Mouse (Mus musculus): ENCODE results near the gene Ppm1j. TPM values are rescaled to one million over a fixed set of nuclear protein-coding genes. Genes with fewer than 3 reads are reported as not detected.
A peak's percentile ranks its signal among the peaks of the same experiment; 100 is the strongest.

The Ppm1j gene
- polyA plus RNA-seq, 1 experiment from 2014 or later = 0.77 TPM

DNA sequence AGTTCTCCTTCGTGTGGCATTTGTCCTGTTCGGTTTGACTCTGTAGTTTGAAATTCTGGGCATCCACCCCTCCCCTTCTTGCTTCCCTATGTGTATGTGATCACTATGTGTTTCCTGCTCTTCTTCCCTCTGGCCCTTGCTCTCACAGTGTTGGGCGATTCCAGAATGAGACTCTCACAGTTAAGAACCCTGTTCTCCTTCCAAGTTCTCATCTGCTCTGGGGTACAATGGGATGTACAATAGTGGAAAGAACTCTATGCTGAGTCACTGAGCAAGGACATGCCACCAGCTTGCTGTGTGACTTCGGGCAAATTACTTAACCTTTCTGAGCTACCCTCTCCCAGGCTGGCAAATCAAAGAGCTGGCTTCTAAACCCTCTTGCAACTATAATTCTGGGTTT, 13.1 kb upstream of the Ppm1j start:
- Histone ChIP-seq H3K9me3 (no peaks in the 10 kb centered on the region), H3K9ac (replicated peaks) (no peak overlapping the region), H3K27me3 (peaks cover 13% of the 10 kb centered on the region), H3K36me3 (no peaks in the 10 kb centered on the region), H3K4me3 (replicated peaks) (no peak overlapping the region), H3K27ac (no peak overlapping the region), H3K4me1 (replicated peaks) (no peaks in the 10 kb centered on the region), H3K4me2 (replicated peaks) (no peak overlapping the region)
- 78% methylated on average over 4 of the region's 4 CpGs for WGBS
- no peak for ATAC-seq

DNA sequence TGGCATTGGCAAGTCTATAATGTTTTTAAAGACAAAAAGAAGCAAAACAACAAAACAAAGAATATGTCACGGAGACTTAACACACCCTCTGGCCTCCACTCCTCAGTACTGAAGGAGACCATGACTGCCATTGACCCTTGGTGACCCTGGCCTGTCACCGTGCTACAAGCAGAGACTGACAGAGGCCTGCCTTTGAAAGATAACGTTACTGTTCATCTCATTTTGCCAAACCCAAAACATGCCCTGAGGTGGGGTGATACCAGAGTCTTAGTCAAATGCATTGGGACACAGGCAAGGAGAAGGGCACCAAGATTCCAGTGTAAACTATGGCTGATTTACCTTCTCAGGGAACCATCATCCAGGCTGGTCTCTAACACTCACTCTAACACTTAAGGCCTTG, 11.7 kb upstream of the Ppm1j start:
- Histone ChIP-seq H3K27me3 (peaks cover 18% of the 10 kb centered on the region), H3K4me3 (replicated peaks) (no peak overlapping the region), H3K9me3 (no peaks in the 10 kb centered on the region), H3K9ac (replicated peaks) (no peak overlapping the region), H3K4me1 (replicated peaks) (no peaks in the 10 kb centered on the region), H3K27ac (no peak overlapping the region), H3K4me2 (replicated peaks) (no peak overlapping the region), H3K36me3 (no peaks in the 10 kb centered on the region)
- WGBS = 27% methylated on average over 3 of the region's 3 CpGs
- ATAC-seq = no peak

DNA sequence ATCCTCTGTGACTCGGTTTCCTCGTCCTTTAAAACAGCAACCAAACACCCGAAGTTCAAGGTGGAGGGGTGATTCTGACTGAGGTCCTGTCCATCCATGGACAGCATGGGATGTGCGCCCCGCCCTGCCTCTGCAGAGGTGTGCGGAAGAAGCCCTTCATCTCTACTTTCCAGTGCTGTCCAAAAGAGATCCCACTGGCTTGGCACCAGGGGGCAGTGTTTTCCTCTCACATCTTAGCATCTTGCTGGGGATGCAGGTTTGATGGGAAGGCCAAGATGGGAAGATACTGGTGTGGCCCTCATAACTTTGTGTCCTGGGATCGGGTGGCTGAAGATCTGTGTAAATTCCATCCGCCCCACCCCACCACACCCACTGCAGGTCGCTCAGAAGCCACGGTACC, 10.8 kb upstream of the Ppm1j start:
- Histone ChIP-seq H3K27ac (no peak overlapping the region), H3K27me3 (peaks cover 22% of the 10 kb centered on the region), H3K36me3 (no peaks in the 10 kb centered on the region), H3K4me1 (replicated peaks) (no peaks in the 10 kb centered on the region), H3K9ac (replicated peaks) (no peak overlapping the region), H3K4me3 (replicated peaks) (no peak overlapping the region), H3K4me2 (replicated peaks) (no peak overlapping the region), H3K9me3 (no peaks in the 10 kb centered on the region)
- no peak for ATAC-seq
- 58% methylated on average over 10 of the region's 10 CpGs for WGBS

DNA sequence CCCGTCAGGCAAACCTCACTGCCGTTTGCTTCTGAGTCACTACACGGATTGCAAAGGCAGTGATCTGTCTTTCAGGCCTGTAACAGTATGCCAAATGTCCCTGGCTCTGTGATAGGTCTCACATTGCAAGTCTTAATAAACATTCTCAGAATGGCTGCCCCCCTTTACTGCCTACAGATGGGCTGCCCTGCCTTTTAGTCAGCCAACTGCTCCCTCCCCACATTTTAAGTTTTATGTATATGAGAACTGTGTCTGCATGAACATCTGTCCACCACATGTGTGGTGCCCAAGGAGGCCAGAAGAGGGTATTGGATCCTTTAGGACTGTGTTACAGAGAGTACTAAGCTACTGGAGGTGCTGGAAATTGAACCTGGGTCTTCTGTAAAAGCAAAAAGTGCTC, 9.9 kb upstream of the Ppm1j start:
- no peak overlapping the region for H3K27ac ChIP-seq
- ATAC-seq = no peak
- peaks cover 28% of the 10 kb centered on the region for H3K27me3 ChIP-seq
- H3K9ac ChIP-seq (replicated peaks) = no peak overlapping the region
- no peak overlapping the region for H3K4me3 ChIP-seq (replicated peaks)
- WGBS = 88% methylated on average over 3 of the region's 3 CpGs
- no peak overlapping the region for H3K4me2 ChIP-seq (replicated peaks)
- no peaks in the 10 kb centered on the region for H3K36me3 ChIP-seq
- no peaks in the 10 kb centered on the region for H3K9me3 ChIP-seq
- H3K4me1 ChIP-seq (replicated peaks) = no peaks in the 10 kb centered on the region

DNA sequence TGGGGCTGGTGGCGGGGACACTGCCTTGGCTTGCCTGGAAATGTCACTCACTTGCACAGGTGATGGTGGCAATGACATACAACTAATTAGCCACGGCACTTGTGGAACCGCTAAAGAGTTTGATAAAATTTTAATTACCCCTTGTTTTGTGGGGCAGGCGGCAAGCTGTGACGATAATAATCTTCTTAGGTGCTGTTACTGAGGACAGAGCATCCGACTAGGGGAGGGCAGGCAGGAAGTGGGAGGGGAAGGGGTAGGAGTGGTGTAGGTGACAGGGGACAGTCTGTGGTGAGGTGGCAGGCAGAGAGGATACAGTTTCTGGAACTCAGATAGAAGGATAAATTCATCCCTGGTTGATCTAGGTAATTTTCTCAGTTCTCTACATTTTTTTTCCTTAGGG, 9.4 kb upstream of the Ppm1j start:
- no peak overlapping the region for H3K4me2 ChIP-seq (replicated peaks)
- no peaks in the 10 kb centered on the region for H3K9me3 ChIP-seq
- no peaks in the 10 kb centered on the region for H3K4me1 ChIP-seq (replicated peaks)
- ATAC-seq = no peak
- H3K9ac ChIP-seq (replicated peaks) = no peak overlapping the region
- H3K4me3 ChIP-seq (replicated peaks) = no peak overlapping the region
- WGBS = 66% methylated on average over 6 of the region's 6 CpGs
- H3K27ac ChIP-seq = no peak overlapping the region
- peaks cover 34% of the 10 kb centered on the region for H3K27me3 ChIP-seq
- H3K36me3 ChIP-seq = no peaks in the 10 kb centered on the region

- no peaks in the 10 kb centered on the region for H3K9me3 ChIP-seq
- H3K4me3 ChIP-seq (replicated peaks) = no peak overlapping the region
- ATAC-seq = no peak
- peaks cover 5% of the 10 kb centered on the region; the same call in 1 of the 2 replicates for H3K4me1 ChIP-seq (replicated peaks)
- no peak overlapping the region for H3K9ac ChIP-seq (replicated peaks)
- no peak overlapping the region for H3K4me2 ChIP-seq (replicated peaks)
- H3K27me3 ChIP-seq = peaks cover 52% of the 10 kb centered on the region
- no peak overlapping the region for H3K27ac ChIP-seq
- H3K36me3 ChIP-seq = no peaks in the 10 kb centered on the region
- WGBS = 61% methylated on average over 7 of the region's 7 CpGs
Measured at GRCm38 (mm10) chr3:104773301-104773700, 7.6 kb upstream of the Ppm1j start.

- peak; percentile 7; the same call in 1 of the 2 replicates for ATAC-seq
- H3K27me3 ChIP-seq = peaks cover 87% of the 10 kb centered on the region
- peak overlapping the region; percentile 7; the same call in 1 of the 2 replicates for H3K9ac ChIP-seq (replicated peaks)
- H3K27ac ChIP-seq = no peak overlapping the region
- H3K4me3 ChIP-seq (replicated peaks) = peak overlapping the region; percentile 32
- H3K4me2 ChIP-seq (replicated peaks) = peak overlapping the region; percentile 47
- whole genome bisulfite sequencing = under 1% methylated on average over 20 of the region's 20 CpGs
- no peaks in the 10 kb centered on the region for H3K36me3 ChIP-seq
- H3K9me3 ChIP-seq = no peaks in the 10 kb centered on the region
- peaks cover 20% of the 10 kb centered on the region for H3K4me1 ChIP-seq (replicated peaks)
Measured at GRCm38 (mm10) chr3:104777342-104777741, 3.5 kb upstream of the Ppm1j start.

DNA sequence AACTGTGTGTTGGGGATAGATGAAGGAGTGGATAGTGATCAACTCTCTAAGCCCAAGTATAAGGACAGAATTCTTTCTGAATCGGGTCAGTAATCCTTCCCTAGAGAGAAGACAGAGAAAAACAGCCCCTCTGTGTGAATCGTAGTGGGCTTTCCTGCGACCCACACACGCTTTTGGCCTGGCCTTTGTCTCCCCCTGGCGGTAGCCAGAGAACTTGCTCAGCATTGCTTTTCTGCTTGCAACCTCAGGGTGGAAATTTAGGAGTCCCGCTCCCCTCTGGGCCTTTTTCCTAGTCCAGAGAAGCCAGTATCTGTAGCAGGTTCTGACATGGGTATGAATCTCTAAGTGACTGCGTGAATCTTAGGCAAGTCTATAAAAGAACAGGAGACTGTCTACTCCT, 907 bp upstream of the Ppm1j start:
- Histone ChIP-seq H3K36me3 (no peaks in the 10 kb centered on the region), H3K27me3 (peaks cover 97% of the 10 kb centered on the region), H3K4me3 (replicated peaks) (no peak overlapping the region), H3K4me2 (replicated peaks) (no peak overlapping the region), H3K9me3 (no peaks in the 10 kb centered on the region), H3K27ac (no peak overlapping the region), H3K4me1 (replicated peaks) (peaks cover 20% of the 10 kb centered on the region), H3K9ac (replicated peaks) (no peak overlapping the region)
- ATAC-seq = no peak; the same call in 1 of the 2 replicates
- 0% methylated on average over 7 of the region's 7 CpGs for WGBS

- Histone ChIP-seq H3K9ac (replicated peaks) (peak within 1 kb of the TSS; percentile 61), H3K27ac (no peak within 1 kb of the TSS), H3K4me2 (replicated peaks) (peak within 1 kb of the TSS; percentile 77), H3K36me3 (no peaks in the 10 kb centered on the region), H3K4me1 (replicated peaks) (peaks cover 20% of the 10 kb centered on the region), H3K9me3 (no peaks in the 10 kb centered on the region), H3K27me3 (peaks cover 100% of the 10 kb centered on the region), H3K4me3 (replicated peaks) (peak within 1 kb of the TSS; percentile 46)
- ATAC-seq = peak; percentile 15
- 2% methylated on average over 26 of the region's 26 CpGs for WGBS
Measured at GRCm38 (mm10) chr3:104781471-104781903, 631 bp downstream of the Ppm1j start, which contains the start of gene Fam19a3. Fam19a3 (minus strand) TSS chr3:104781840.

GRCm38 (mm10) chr3:104782061-104782681, 1.3 kb downstream of the Ppm1j start:
- 12% methylated on average over 12 of the region's 12 CpGs for WGBS
- no peak for ATAC-seq
- Histone ChIP-seq H3K9ac (replicated peaks) (no peak overlapping the region; the same call in 1 of the 2 replicates), H3K4me2 (replicated peaks) (peak overlapping the region; percentile 77), H3K4me3 (replicated peaks) (peak overlapping the region; percentile 46), H3K36me3 (no peaks in the 10 kb centered on the region), H3K27me3 (peaks cover 100% of the 10 kb centered on the region), H3K4me1 (replicated peaks) (peaks cover 18% of the 10 kb centered on the region), H3K9me3 (no peaks in the 10 kb centered on the region), H3K27ac (no peak overlapping the region)

DNA sequence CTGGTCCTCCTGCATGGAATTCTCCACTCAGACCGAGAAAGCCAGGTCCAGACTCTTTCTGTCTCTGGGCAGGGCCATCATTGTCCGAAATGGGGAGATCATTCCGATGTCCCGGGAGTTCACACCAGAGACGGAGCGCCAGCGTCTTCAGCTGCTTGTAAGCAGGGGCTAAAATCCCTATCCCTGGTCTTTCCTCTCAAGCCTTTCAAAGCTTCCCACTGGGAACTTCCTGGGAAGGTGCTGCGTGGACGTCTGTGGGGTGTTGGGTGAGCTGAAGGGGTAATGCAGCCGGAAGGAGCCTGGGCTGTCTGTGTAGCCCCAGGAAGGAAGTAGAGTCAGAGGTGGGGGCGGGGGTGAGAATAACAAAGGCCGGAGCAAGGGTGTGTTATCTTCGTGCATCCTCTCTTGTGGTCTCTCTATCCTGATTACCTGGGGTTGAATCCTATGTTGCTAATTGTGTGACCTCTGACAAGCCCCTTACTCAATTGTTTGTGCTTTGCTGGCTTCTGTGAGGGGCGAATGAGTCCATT, 3.2 kb downstream of the Ppm1j start:
- ATAC-seq = no peak
- WGBS = 47% methylated on average over 14 of the region's 14 CpGs
- H3K27ac ChIP-seq = no peak overlapping the region
- H3K9ac ChIP-seq (replicated peaks) = no peak overlapping the region
- no peak overlapping the region for H3K4me2 ChIP-seq (replicated peaks)
- H3K9me3 ChIP-seq = no peaks in the 10 kb centered on the region
- H3K4me3 ChIP-seq (replicated peaks) = no peak overlapping the region
- peaks cover 88% of the 10 kb centered on the region for H3K27me3 ChIP-seq
- H3K36me3 ChIP-seq = no peaks in the 10 kb centered on the region
- H3K4me1 ChIP-seq (replicated peaks) = peaks cover 23% of the 10 kb centered on the region

DNA sequence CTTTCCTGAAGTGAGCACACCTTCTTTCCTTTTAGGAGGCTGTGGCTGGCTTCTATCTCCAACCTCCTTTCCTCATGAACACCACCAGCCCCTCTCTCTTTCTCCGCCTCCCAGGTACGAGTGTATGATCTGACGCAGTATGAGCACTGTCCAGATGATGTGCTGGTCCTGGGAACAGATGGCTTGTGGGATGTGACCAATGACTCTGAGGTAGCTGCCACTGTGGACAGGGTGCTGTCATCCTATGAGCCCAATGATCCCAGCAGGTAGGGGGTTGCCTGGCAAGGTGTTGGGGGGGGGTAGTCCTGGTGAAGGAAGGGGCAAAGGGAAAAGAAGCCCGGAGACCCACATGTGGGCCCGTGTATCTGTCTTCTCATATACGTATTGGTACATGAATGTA, 4.4 kb downstream of the Ppm1j start:
- H3K4me3 ChIP-seq (replicated peaks) = no peak overlapping the region
- no peaks in the 10 kb centered on the region for H3K36me3 ChIP-seq
- 91% methylated on average over 6 of the region's 6 CpGs for WGBS
- ATAC-seq = no peak
- peaks cover 35% of the 10 kb centered on the region for H3K4me1 ChIP-seq (replicated peaks)
- no peak overlapping the region for H3K4me2 ChIP-seq (replicated peaks)
- no peak overlapping the region for H3K9ac ChIP-seq (replicated peaks)
- no peaks in the 10 kb centered on the region for H3K9me3 ChIP-seq
- no peak overlapping the region for H3K27ac ChIP-seq
- H3K27me3 ChIP-seq = peaks cover 88% of the 10 kb centered on the region
